Mouse (Mus musculus) naive thymus-derived CD4-positive, alpha-beta T cell, adult 5 months (primary cell): Measurements from ENCODE around the gene Olfr1291-ps1. TPM values are rescaled to one million over a fixed set of nuclear protein-coding genes. Genes with fewer than 3 reads are reported as not detected.

Experiments used
- polyA plus RNA-seq: library from polyadenylated mRNA; unstranded; fragments of 100-300 nt; shearing (Covaris generic); gene quantifications from one replicate; pipeline ENCODE4 v1.2.1, GENCODE M21; 2017

The Olfr1291-ps1 gene
- 0.10 TPM for polyA plus RNA-seq

GRCm38 (mm10) chr2:111496880-111497279, at the start of gene Olfr1291-ps1:
Olfr1291-ps1 (plus strand) TSS chr2:111497180.

GRCm38 (mm10) chr2:111448842-111449241, 48.1 kb upstream of the Olfr1291-ps1 start, which contains the start of gene Olfr1287:
Olfr1287 (plus strand) TSS chr2:111449142.

DNA sequence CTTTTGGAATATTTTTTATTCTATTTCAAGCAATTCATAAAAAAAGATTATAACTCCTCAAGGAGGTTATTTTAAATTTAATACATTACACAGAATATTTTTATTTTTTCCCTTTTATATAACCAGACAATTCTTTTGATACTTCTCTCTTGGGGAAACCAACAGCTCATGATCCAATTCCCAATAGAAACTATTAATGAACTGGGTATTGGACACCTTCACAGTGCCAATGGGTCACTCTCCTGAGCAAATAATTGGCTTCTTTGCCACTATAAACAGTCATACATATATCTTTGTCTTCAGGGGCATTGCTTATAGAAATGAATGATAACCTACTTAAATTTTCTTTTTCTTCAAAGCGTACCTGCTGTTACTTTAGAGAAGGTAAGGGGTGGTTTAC, 23.2 kb upstream of the Olfr1291-ps1 start, which contains the start of gene Olfr1288:
Gene Olfr1288, plus strand, starts transcription at position 301 of the 400 bp plus-strand sequence.

GRCm38 (mm10) chr2:111480519-111480918, 16.5 kb upstream of the Olfr1291-ps1 start, which contains the start of gene Olfr1289:
Olfr1289 (plus strand) TSS chr2:111480819.

DNA sequence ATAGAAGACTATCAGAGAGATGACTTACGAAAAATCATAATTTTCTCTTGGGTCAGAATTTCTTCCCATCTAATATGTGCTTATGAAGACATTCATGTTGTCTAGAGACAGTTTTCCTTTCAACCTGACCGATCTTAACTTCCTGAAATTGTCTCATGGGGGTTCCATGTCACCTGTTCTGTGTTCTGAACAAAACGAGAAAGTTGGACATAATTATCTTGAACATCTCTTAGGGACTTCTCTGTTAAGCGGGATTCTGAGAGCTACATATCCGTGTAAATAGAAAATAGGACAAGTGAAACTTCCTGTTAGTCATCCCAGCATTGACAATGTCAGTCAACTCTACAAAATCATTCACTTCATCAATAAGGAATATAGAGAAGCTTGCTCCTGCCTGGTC, 3.3 kb upstream of the Olfr1291-ps1 start, which contains the start of gene Olfr1290:
Gene Olfr1290, minus strand, starts transcription at position 101 of the 400 bp plus-strand sequence.

GRCm38 (mm10) chr2:111524903-111525302, 27.9 kb downstream of the Olfr1291-ps1 start, which contains the start of gene Olfr1293-ps:
Olfr1293-ps (plus strand) TSS chr2:111525203.

GRCm38 (mm10) chr2:111540191-111540590, 43.2 kb downstream of the Olfr1291-ps1 start, which contains the start of gene Olfr1294:
Olfr1294 (minus strand) TSS chr2:111540291.

Other genes with a start within 250 kb of the Olfr1291-ps1 start
- gene Olfr1276, start 242.7 kb upstream of the Olfr1291-ps1 start, polyA plus RNA-seq, result not detected
- gene Olfr1277, start 223.1 kb upstream of the Olfr1291-ps1 start, polyA plus RNA-seq, result 0.07 TPM
- not detected for gene Olfr1278, start 207.0 kb upstream of the Olfr1291-ps1 start, polyA plus RNA-seq
- not detected for gene Olfr1279, start 196.5 kb upstream of the Olfr1291-ps1 start, polyA plus RNA-seq
- gene Olfr1280, start 183.2 kb upstream of the Olfr1291-ps1 start, polyA plus RNA-seq, result not detected
- gene Olfr1281, start 170.7 kb upstream of the Olfr1291-ps1 start, polyA plus RNA-seq, result not detected
- not detected for gene Olfr1282, start 161.1 kb upstream of the Olfr1291-ps1 start, polyA plus RNA-seq
- not detected for gene Olfr1283, start 130.4 kb upstream of the Olfr1291-ps1 start, polyA plus RNA-seq
- not detected for gene Olfr1284, start 121.7 kb upstream of the Olfr1291-ps1 start, polyA plus RNA-seq
- gene Olfr1286, start 74.1 kb upstream of the Olfr1291-ps1 start, polyA plus RNA-seq, result not detected
- not detected for gene Olfr1287, start 48.0 kb upstream of the Olfr1291-ps1 start, polyA plus RNA-seq
- gene Olfr1288, start 23.1 kb upstream of the Olfr1291-ps1 start, polyA plus RNA-seq, result not detected
- gene Olfr1289, start 16.4 kb upstream of the Olfr1291-ps1 start, polyA plus RNA-seq, result not detected
- gene Olfr1290, start 3.4 kb upstream of the Olfr1291-ps1 start, polyA plus RNA-seq, result not detected
- gene Olfr1293-ps, start 28.0 kb downstream of the Olfr1291-ps1 start, polyA plus RNA-seq, result not detected
- not detected for gene Olfr1294, start 43.1 kb downstream of the Olfr1291-ps1 start, polyA plus RNA-seq
- gene Olfr1295, start 72.5 kb downstream of the Olfr1291-ps1 start, polyA plus RNA-seq, result not detected
- not detected for gene Olfr1297, start 129.3 kb downstream of the Olfr1291-ps1 start, polyA plus RNA-seq
- gene Olfr1298, start 152.0 kb downstream of the Olfr1291-ps1 start, polyA plus RNA-seq, result not detected
- gene Olfr1299, start 164.2 kb downstream of the Olfr1291-ps1 start, polyA plus RNA-seq, result not detected